Mouse (Mus musculus) embryonic fibroblast, embryonic 13.5 days (primary cell): ENCODE results near the gene Ntng1.

Experiments
- CTCF ChIP-seq: IDR thresholded peaks from 2 replicates; pipeline ENCODE4 v1.5.1; 2011; ENCODE audit warnings: mild to moderate bottlenecking, control low read depth, low read length, moderate library complexity, borderline replicate concordance; ENCODE audit not compliant: insufficient read depth
- POLR2A ChIP-seq: IDR thresholded peaks from 2 replicates; pipeline ENCODE4 v1.6.1; 2011; ENCODE audit warnings: low read depth, mild to moderate bottlenecking, control low read depth, low read length, moderate library complexity

DNA sequence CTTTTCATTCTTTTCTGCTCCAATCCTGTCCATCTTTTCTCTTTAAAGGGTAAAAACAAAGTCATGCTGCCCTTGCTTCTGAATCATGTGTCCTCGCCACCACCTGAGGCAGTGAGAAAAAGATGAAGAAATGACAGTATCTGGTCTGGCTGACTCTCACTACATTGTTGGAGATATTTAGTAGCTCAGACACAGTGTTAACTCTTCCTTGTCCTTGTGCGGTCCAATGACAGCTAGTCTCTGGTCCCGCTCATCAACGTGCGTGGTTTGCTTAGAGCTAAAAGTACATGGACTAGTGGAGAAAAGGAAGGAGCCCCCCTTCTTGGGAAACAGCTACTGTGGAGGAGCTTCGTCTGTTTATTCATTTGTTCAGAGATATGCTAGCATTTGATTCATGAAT lies 56.6 kb downstream of the Ntng1 start:
- TF ChIP-seq CTCF, result no peak
- no peak for TF ChIP-seq POLR2A
